Comparison of ENCODE assay signal across 16 mouse cellular contexts in genomic region chr10:21186733-21187132, GRCm38 (mm10). TPM values are rescaled to one million over a fixed set of nuclear protein-coding genes. Genes with fewer than 3 reads are reported as not detected.
DNase-seq lines count a peak whose midpoint lies in the region; ATAC-seq and TF ChIP-seq lines count a peak whose summit lies in the region.
"Had no signal": no experiment of that assay in that cellular context is flagged by ENCODE, and none has a peak within 500 bp of the region (broad histone marks: within the 10 kb centered on the region; RNA-seq: fewer than 3 reads in every experiment).

No protein-coding gene starts in this region.

- no peak overlapping the region for H3K4me2 ChIP-seq in hindbrain, postnatal 0 days (ENCODE audit: low read depth, low read length)
- H3K4me2 ChIP-seq: heart, embryonic 11.5 days; hindbrain, embryonic 12.5 days; limb, embryonic 12.5 days had no signal

- H3K4me3 ChIP-seq in hindbrain, postnatal 0 days (ENCODE audit: low read length) = no peak overlapping the region
- H3K4me3 ChIP-seq: embryonic facial prominence, embryonic 10.5 days; hindbrain, embryonic 12.5 days; limb, embryonic 12.5 days had no signal

- H3K4me1 ChIP-seq in hindbrain, postnatal 0 days (ENCODE audit: insufficient read depth, low read length) = no peaks in the 10 kb centered on the region
- H3K4me1 ChIP-seq: embryonic facial prominence, embryonic 10.5 days; limb, embryonic 12.5 days had no signal

- H3K9me3 ChIP-seq in hindbrain, postnatal 0 days (ENCODE audit: low read length) = no peaks in the 10 kb centered on the region
- H3K9me3 ChIP-seq: embryonic facial prominence, embryonic 10.5 days; hindbrain, embryonic 12.5 days; limb, embryonic 12.5 days had no signal

- H3K27ac ChIP-seq in hindbrain, postnatal 0 days = no peak overlapping the region
- H3K27ac ChIP-seq: embryonic facial prominence, embryonic 10.5 days; hindbrain, embryonic 12.5 days; kidney, postnatal 0 days; limb, embryonic 12.5 days had no signal

- no peak for TF ChIP-seq CTCF in hindbrain, postnatal 0 days (IDR thresholded peaks at IDR 0.05; ENCODE audit: low read depth)

- WGBS in hindbrain, postnatal 0 days = 89% methylated on average over 5 of the region's 5 CpGs

- ATAC-seq in hematopoietic stem cell, adult 5-6 weeks (replicated peaks in 1 of 2; ENCODE audit: insufficient read depth in 1 of 2, low FRiP score in 2 of 2, low TSS enrichment in 1 of 2, low read depth in 1 of 2, poor library complexity in 2 of 2, severe bottlenecking in 2 of 2) = peak; percentile 73 to 85
- ATAC-seq in monocyte, adult 5-6 weeks (replicated peaks; ENCODE audit: insufficient number of reproducible peaks, low FRiP score, low TSS enrichment, poor library complexity, severe bottlenecking) = peak; percentile 37; the same call in 1 of the 2 replicates
- ATAC-seq in hindbrain, postnatal 0 days = no peak

- no peak overlapping the region for H3K9ac ChIP-seq in hindbrain, postnatal 0 days (replicated peaks; ENCODE audit: low read length)
- H3K9ac ChIP-seq: hindbrain, embryonic 12.5 days; limb, embryonic 12.5 days had no signal

- peak; percentile 18 for DNase-seq in retina, postnatal 1 day
- no peak for DNase-seq in retina, embryonic 14.5 days (ENCODE audit: low spot score)
- DNase-seq in right cerebral cortex, adult 2 months (ENCODE audit: low spot score in 2 of 2) = no peak
- no peak for DNase-seq in frontal cortex, postnatal 25 days (ENCODE audit: low spot score in 2 of 2)
- no peak for DNase-seq in hindbrain, postnatal 0 days (ENCODE audit: low spot score)
- no peak for DNase-seq in ovary, postnatal 10 days (ENCODE audit: low spot score)
- DNase-seq: cerebellum, adult 2 months; layer of hippocampus, postnatal 36 days; lung, postnatal 14 days had no signal

- no peaks in the 10 kb centered on the region for H3K36me3 ChIP-seq in hindbrain, postnatal 0 days (ENCODE audit: insufficient read depth, low read length)
- H3K36me3 ChIP-seq: embryonic facial prominence, embryonic 10.5 days; hindbrain, embryonic 12.5 days; limb, embryonic 12.5 days had no signal

- H3K27me3 ChIP-seq in hindbrain, postnatal 0 days (ENCODE audit: insufficient read depth, low read length) = no peaks in the 10 kb centered on the region
- H3K27me3 ChIP-seq: limb, embryonic 12.5 days had no signal

RNA-seq across cellular contexts. Expression of gene Myb, which starts 25.9 kb away (rescaled TPM):
- 400 and 463 TPM in 2 replicates for total RNA-seq in hematopoietic stem cell, adult 5-6 weeks (2017)
- 9.9 to 15.6 TPM (median 14.3 TPM) in 3 replicates for total RNA-seq in monocyte, adult 5-6 weeks (2017)
- 3.3 and 4.0 TPM in 2 replicates for total RNA-seq in hindbrain, postnatal 0 days (2014; rRNA removed)
- polyA plus RNA-seq in hindbrain, postnatal 0 days (2015; fragmentation: Nextera tagmentation; extraction: Ambion mirVana) = 2.0 and 2.2 TPM in 2 replicates

Comparison
In these comparisons a context has a peak if more than half of its experiments do, and no peak if none do; other contexts are left out.
1. RNA of gene Myb, which starts 25.9 kb away (total RNA-seq): 400 to 463 TPM in hematopoietic stem cell, adult 5-6 weeks; 9.9 to 15.6 TPM in monocyte, adult 5-6 weeks and 3.3 to 4.0 TPM in hindbrain, postnatal 0 days; every median in the first group is over 10 times any median in the second.